Mouse (Mus musculus): ENCODE data around the gene Mmp23. TPM values are rescaled to one million over a fixed set of nuclear protein-coding genes. Genes with fewer than 3 reads are reported as not detected.
A peak's percentile ranks its signal among the peaks of the same experiment; 100 is the strongest.

Mmp23 gene
- total RNA-seq, 1 experiment from 2014 or later, result 3.7 TPM

- peak; percentile 96 for DNase-seq
Observed at GRCm38 (mm10) chr4:155601091-155601996, 51.8 kb downstream of the Mmp23 start, which contains the start of gene Slc35e2. Gene Slc35e2 (plus strand): TSS chr4:155601416.

Other genes with a start within 250 kb of the Mmp23 start
- gene Cfap74, start 244.2 kb downstream of the Mmp23 start, total RNA-seq (2021), result 0.71 and 1.5 TPM in 2 replicates
- 5.1 and 7.3 TPM in 2 replicates for gene Tmem52, start 184.3 kb downstream of the Mmp23 start, total RNA-seq (2021)
- gene Gnb1, start 162.0 kb downstream of the Mmp23 start, total RNA-seq (2021), result 309 and 392 TPM in 2 replicates
- gene Nadk, start 91.0 kb downstream of the Mmp23 start, total RNA-seq (2021), result 294 and 306 TPM in 2 replicates
- 36.8 and 52.0 TPM in 2 replicates for gene Slc35e2, start 52.0 kb downstream of the Mmp23 start, total RNA-seq (2021)
- gene Cdk11b, start 28.5 kb downstream of the Mmp23 start, total RNA-seq (2021), result 50.9 and 68.4 TPM in 2 replicates
- not detected in 2 replicates for gene Gm10563, start 8.0 kb downstream of the Mmp23 start, total RNA-seq (2021)
- 47.0 and 60.2 TPM in 2 replicates for gene Mib2, start 15.8 kb upstream of the Mmp23 start, total RNA-seq (2021)
- 50.8 and 67.4 TPM in 2 replicates for gene Fndc10, start 41.0 kb upstream of the Mmp23 start, total RNA-seq (2021)
- 100 and 123 TPM in 2 replicates for gene Ssu72, start 51.4 kb upstream of the Mmp23 start, total RNA-seq (2021)
- 0.86 and 1.6 TPM in 2 replicates for gene Tmem240, start 81.4 kb upstream of the Mmp23 start, total RNA-seq (2021)
- 91.0 and 98.7 TPM in 2 replicates for gene Atad3a, start 107.7 kb upstream of the Mmp23 start, total RNA-seq (2021)
- gene Vwa1, start 121.3 kb upstream of the Mmp23 start, total RNA-seq (2021), result 2.6 and 3.7 TPM in 2 replicates
- gene Tmem88b, start 132.5 kb upstream of the Mmp23 start, total RNA-seq (2021), result 0.79 and 1.2 TPM in 2 replicates
- not detected in 2 replicates for gene Ankrd65, start 137.1 kb upstream of the Mmp23 start, total RNA-seq (2021)
- gene Mrpl20, start 149.5 kb upstream of the Mmp23 start, total RNA-seq (2021), result 126 and 163 TPM in 2 replicates
- gene Ccnl2, start 159.1 kb upstream of the Mmp23 start, total RNA-seq (2021), result 150 and 170 TPM in 2 replicates
- gene Aurkaip1, start 177.9 kb upstream of the Mmp23 start, total RNA-seq (2021), result 135 and 160 TPM in 2 replicates
- gene Mxra8, start 186.3 kb upstream of the Mmp23 start, total RNA-seq (2021), result 38.1 and 50.3 TPM in 2 replicates
- 63.2 and 64.6 TPM in 2 replicates for gene Dvl1, start 194.0 kb upstream of the Mmp23 start, total RNA-seq (2021)
- gene Tas1r3, start 210.0 kb upstream of the Mmp23 start, total RNA-seq (2021), result 0.52 and 0.55 TPM in 2 replicates
- gene Cptp, start 216.1 kb upstream of the Mmp23 start, total RNA-seq (2021), result 13.8 and 23.0 TPM in 2 replicates
- gene Ints11, start 216.2 kb upstream of the Mmp23 start, total RNA-seq (2021), result 32.4 and 36.9 TPM in 2 replicates
- gene Pusl1, start 238.4 kb upstream of the Mmp23 start, total RNA-seq (2021), result 36.3 and 38.8 TPM in 2 replicates
- 23.6 and 27.1 TPM in 2 replicates for gene Acap3, start 238.4 kb upstream of the Mmp23 start, total RNA-seq (2021)

All from adrenal gland, postnatal 25 days (tissue).